Mouse (Mus musculus) spleen, adult 2 months (tissue): Measurements from ENCODE around the gene Aplp1. TPM values are rescaled to one million over a fixed set of nuclear protein-coding genes. Genes with fewer than 3 reads are reported as not detected.

Source experiments
- DNase-seq, 2 experiments: peaks; one replicate each; pipeline versions ENCODE4 v3.0.0 to v3.0.0-alpha.2; 2012 to 2021; ENCODE audit warnings: low spot score in 2 of 2, low read depth in 1 of 2
- H3K27ac ChIP-seq: fragments of 200-500 bp; 2 replicates; pipeline ENCODE4 v1.5.1; 2012; ENCODE audit warnings: low read length, inconsistent platforms; ENCODE audit not compliant: insufficient read depth
- H3K27me3 ChIP-seq: fragments of 200-500 bp; 2 replicates; pipeline ENCODE4 v1.6.1; 2012; ENCODE audit warnings: mild to moderate bottlenecking, moderate library complexity, low read length, inconsistent platforms; ENCODE audit not compliant: control insufficient read depth, insufficient read depth
- H3K36me3 ChIP-seq: fragments of 200-500 bp; 2 replicates; pipeline ENCODE4 v1.6.1; 2012; ENCODE audit warnings: mild to moderate bottlenecking, low read length, inconsistent platforms; ENCODE audit not compliant: control insufficient read depth, insufficient read depth
- H3K4me1 ChIP-seq: fragments of 200-500 bp; 2 replicates; pipeline ENCODE4 v1.6.1; 2011; ENCODE audit warnings: inconsistent platforms; ENCODE audit not compliant: control insufficient read depth, insufficient read depth, insufficient read length
- H3K4me3 ChIP-seq: fragments of 200-500 bp; 2 replicates; pipeline ENCODE4 v1.5.1; 2011; ENCODE audit warnings: mild to moderate bottlenecking, inconsistent platforms; ENCODE audit not compliant: insufficient read depth, insufficient read length; ENCODE audit errors: extremely low read depth
- CTCF ChIP-seq: fragments of 200-500 bp; IDR thresholded peaks from 2 replicates; pipeline ENCODE4 v1.5.1; 2011; ENCODE audit warnings: mild to moderate bottlenecking, inconsistent platforms; ENCODE audit not compliant: insufficient read depth, insufficient read length, insufficient replicate concordance; ENCODE audit errors: extremely low read depth
- POLR2A ChIP-seq: fragments of 200-500 bp; IDR thresholded peaks from 2 replicates; pipeline ENCODE4 v1.6.1; 2011; ENCODE audit warnings: low read depth, low read length, inconsistent platforms
- WGBS: fragments of 180-500 bp; shearing (Covaris S2); methylation state at CpG from one replicate; pipeline ENCODE4 v1.1.7; 2018; 5-methylcytosine and 5-hydroxymethylcytosine counted together
- polyA plus RNA-seq: library from polyadenylated mRNA; depleted of rRNA; stranded (reverse); fragments of >200 nt; gene quantifications from 2 replicates; pipeline ENCODE4 v1.2.3, GENCODE M21; 2012

The Aplp1 gene
- polyA plus RNA-seq, 1 experiment = 1.9 TPM

- DNase-seq = no peak
- peaks cover 18% of the 10 kb centered on the region for H3K27me3 ChIP-seq
- H3K4me3 ChIP-seq = no peak overlapping the region
- TF ChIP-seq POLR2A (no peak), CTCF (no peak)
- H3K4me1 ChIP-seq = no peaks in the 10 kb centered on the region
- WGBS = 50% methylated on average over 6 of the region's 6 CpGs
- no peaks in the 10 kb centered on the region for H3K36me3 ChIP-seq
- no peak overlapping the region for H3K27ac ChIP-seq
Observed at GRCm38 (mm10) chr7:30459484-30459883, 14.1 kb upstream of the Aplp1 start.

- no peak within 1 kb of the TSS for H3K27ac ChIP-seq
- WGBS = 8% methylated on average over 16 of the region's 16 CpGs
- H3K27me3 ChIP-seq = peaks cover 22% of the 10 kb centered on the region
- DNase-seq = no peak
- H3K4me3 ChIP-seq = no peak within 1 kb of the TSS
- TF ChIP-seq POLR2A (no peak), CTCF (no peak)
- H3K36me3 ChIP-seq = no peaks in the 10 kb centered on the region
- H3K4me1 ChIP-seq = peaks cover 8% of the 10 kb centered on the region; the same call in 1 of the 2 replicates
Observed at GRCm38 (mm10) chr7:30457629-30458330, 12.4 kb upstream of the Aplp1 start, which contains the start of the genes Kirrel2 and Nphs1. Gene Kirrel2, minus strand, starts transcription at chr7:30457690. Gene Nphs1, plus strand, starts transcription at chr7:30458315.

GRCm38 (mm10) chr7:30456911-30457628 is 11.7 kb upstream of the Aplp1 start:
- no peak for DNase-seq
- Histone ChIP-seq H3K4me3 (no peak overlapping the region), H3K4me1 (peaks cover 8% of the 10 kb centered on the region; the same call in 1 of the 2 replicates), H3K27me3 (peaks cover 22% of the 10 kb centered on the region), H3K36me3 (no peaks in the 10 kb centered on the region), H3K27ac (no peak overlapping the region)
- TF ChIP-seq CTCF = no peak
- no peak for TF ChIP-seq POLR2A
- WGBS = 5% methylated on average over 31 of the region's 31 CpGs

GRCm38 (mm10) chr7:30456487-30456886 is 11.2 kb upstream of the Aplp1 start:
- TF ChIP-seq POLR2A (no peak), CTCF (no peak)
- 7% methylated on average over 9 of the region's 9 CpGs for WGBS
- Histone ChIP-seq H3K4me3 (no peak overlapping the region), H3K27ac (no peak overlapping the region), H3K27me3 (peaks cover 22% of the 10 kb centered on the region), H3K36me3 (no peaks in the 10 kb centered on the region), H3K4me1 (peaks cover 8% of the 10 kb centered on the region; the same call in 1 of the 2 replicates)
- DNase-seq = no peak

- H3K27ac ChIP-seq = no peak overlapping the region
- no peak overlapping the region for H3K4me3 ChIP-seq
- TF ChIP-seq POLR2A (no peak), CTCF (no peak)
- H3K27me3 ChIP-seq = peaks cover 20% of the 10 kb centered on the region
- peaks cover 8% of the 10 kb centered on the region; the same call in 1 of the 2 replicates for H3K4me1 ChIP-seq
- WGBS = 10% methylated on average over 6 of the region's 6 CpGs
- DNase-seq = no peak
- H3K36me3 ChIP-seq = no peaks in the 10 kb centered on the region
Observed at GRCm38 (mm10) chr7:30454259-30454658, 8.9 kb upstream of the Aplp1 start.

- peak in 1 of 2 experiments; percentile 39 for DNase-seq
- peaks cover 20% of the 10 kb centered on the region for H3K27me3 ChIP-seq
- no peak overlapping the region for H3K4me3 ChIP-seq
- H3K27ac ChIP-seq = no peak overlapping the region
- no peaks in the 10 kb centered on the region for H3K36me3 ChIP-seq
- H3K4me1 ChIP-seq = peaks cover 8% of the 10 kb centered on the region; the same call in 1 of the 2 replicates
- 2% methylated on average over 24 of the region's 25 CpGs for WGBS
- TF ChIP-seq CTCF (no peak), POLR2A (no peak)
Observed at GRCm38 (mm10) chr7:30453766-30454165, 8.4 kb upstream of the Aplp1 start.
